Mouse (Mus musculus) limb, embryonic 10.5 days (tissue): ENCODE data around the gene Arhgap32. TPM values are rescaled to one million over a fixed set of nuclear protein-coding genes. Genes with fewer than 3 reads are reported as not detected.
A peak's percentile ranks its signal among the peaks of the same experiment; 100 is the strongest.

Source experiments
- DNase-seq: peaks from one replicate; pipeline ENCODE4 v3.0.0-alpha.2; 2017; ENCODE audit warnings: low spot score
- H3K27ac ChIP-seq: fragments of 300-500 bp; sonication (generic); 2 replicates; pipeline ENCODE4 v1.5.1; 2016; ENCODE audit warnings: mild to moderate bottlenecking
- H3K27me3 ChIP-seq: fragments of 300-500 bp; sonication (generic); 2 replicates; pipeline ENCODE4 v1.6.1; 2016; ENCODE audit warnings: low read depth, mild to moderate bottlenecking; ENCODE audit not compliant: poor library complexity, severe bottlenecking
- H3K36me3 ChIP-seq: fragments of 300-500 bp; sonication (generic); 2 replicates; pipeline ENCODE4 v1.6.1; 2016; ENCODE audit warnings: mild to moderate bottlenecking, moderate library complexity
- H3K4me1 ChIP-seq: fragments of 300-500 bp; sonication (generic); 2 replicates; pipeline ENCODE4 v1.6.1; 2016
- H3K4me3 ChIP-seq: fragments of 300-500 bp; sonication (generic); 2 replicates; pipeline ENCODE4 v1.5.1; 2016; ENCODE audit warnings: mild to moderate bottlenecking, moderate library complexity
- H3K9me3 ChIP-seq: fragments of 300-500 bp; sonication (generic); replicated peaks from 2 replicates; pipeline ENCODE4 v1.6.1; 2016; ENCODE audit warnings: mild to moderate bottlenecking
- WGBS: fragments of 180-500 bp; shearing (Covaris S2); methylation state at CpG from one replicate; pipeline ENCODE4 v1.1.7; 2016; 5-methylcytosine and 5-hydroxymethylcytosine counted together
- polyA plus RNA-seq: library from polyadenylated mRNA; unstranded; fragments of >200 nt; fragmentation: Nextera tagmentation; extraction: Ambion mirVana; gene quantifications from 2 replicates; pipeline ENCODE4 v1.2.1, GENCODE M21; 2016

Gene Arhgap32
- polyA plus RNA-seq, 1 experiment from 2014 or later: 4.2 TPM

GRCm38 (mm10) chr9:32257365-32257764 is 141.4 kb downstream of the Arhgap32 start:
- no peak overlapping the region for H3K27ac ChIP-seq
- no peaks in the 10 kb centered on the region for H3K27me3 ChIP-seq
- 95% methylated on average over 8 of the region's 8 CpGs for WGBS
- DNase-seq: no peak
- peaks cover 62% of the 10 kb centered on the region for H3K36me3 ChIP-seq
- H3K4me3 ChIP-seq: no peak overlapping the region
- no peaks in the 10 kb centered on the region for H3K9me3 ChIP-seq
- H3K4me1 ChIP-seq: no peaks in the 10 kb centered on the region; the same call in 1 of the 2 replicates

DNA sequence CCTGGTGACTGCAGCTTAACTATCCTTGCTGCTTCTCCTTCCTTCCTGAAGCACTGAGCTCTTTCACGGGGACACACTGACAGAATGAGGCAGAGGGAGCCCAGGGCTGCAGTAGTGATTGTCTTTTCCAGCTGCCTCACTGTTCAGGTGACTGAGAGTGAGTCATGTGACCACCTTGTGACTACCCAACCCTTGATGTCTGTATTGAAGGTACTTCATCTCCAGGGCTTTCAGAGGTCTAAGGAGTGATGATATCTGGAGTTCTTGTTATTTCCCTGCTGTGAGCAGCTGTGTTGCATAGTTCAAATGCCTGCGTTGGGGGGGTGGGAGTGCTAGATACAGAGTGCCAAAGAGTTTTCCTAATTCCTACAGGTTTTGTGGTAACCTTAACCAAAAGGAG is 141.9 kb downstream of the Arhgap32 start:
- Histone ChIP-seq H3K27me3 (no peaks in the 10 kb centered on the region), H3K4me1 (no peaks in the 10 kb centered on the region; the same call in 1 of the 2 replicates), H3K36me3 (peaks cover 60% of the 10 kb centered on the region), H3K4me3 (no peak overlapping the region), H3K27ac (no peak overlapping the region), H3K9me3 (no peaks in the 10 kb centered on the region)
- WGBS: 83% methylated on average over 2 of the region's 2 CpGs
- no peak for DNase-seq

DNA sequence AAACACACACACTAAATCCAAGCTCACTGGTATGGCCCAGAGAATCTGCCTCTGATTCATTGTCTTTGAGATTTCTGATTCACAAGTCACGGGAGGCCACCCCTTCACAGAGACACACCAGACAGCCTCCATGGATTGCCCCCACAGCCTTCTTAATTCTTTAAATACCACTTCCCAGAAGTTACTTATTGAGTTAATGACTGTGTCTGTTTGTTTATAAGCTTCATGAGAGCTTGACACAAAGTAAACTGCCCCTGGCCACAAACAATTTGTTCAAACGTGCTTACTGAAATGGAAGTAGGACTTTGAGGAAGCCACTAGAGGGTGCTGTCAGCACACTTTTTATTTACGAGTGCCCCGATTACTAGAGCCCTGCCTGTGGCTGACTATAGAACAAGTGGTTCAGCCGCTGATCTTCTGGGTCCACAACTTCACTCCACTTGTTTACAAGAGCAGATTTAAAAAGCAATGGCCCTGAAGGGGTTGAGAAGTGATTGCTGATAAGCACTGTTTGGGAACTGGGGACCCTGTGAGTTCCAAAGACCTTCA is 156.0 kb downstream of the Arhgap32 start:
- H3K4me3 ChIP-seq: no peak overlapping the region
- H3K9me3 ChIP-seq: no peaks in the 10 kb centered on the region
- no peaks in the 10 kb centered on the region for H3K36me3 ChIP-seq
- no peaks in the 10 kb centered on the region for H3K4me1 ChIP-seq
- H3K27me3 ChIP-seq: no peaks in the 10 kb centered on the region
- WGBS: 16% methylated on average over 5 of the region's 5 CpGs
- peak; percentile 72 for DNase-seq
- no peak overlapping the region for H3K27ac ChIP-seq

DNA sequence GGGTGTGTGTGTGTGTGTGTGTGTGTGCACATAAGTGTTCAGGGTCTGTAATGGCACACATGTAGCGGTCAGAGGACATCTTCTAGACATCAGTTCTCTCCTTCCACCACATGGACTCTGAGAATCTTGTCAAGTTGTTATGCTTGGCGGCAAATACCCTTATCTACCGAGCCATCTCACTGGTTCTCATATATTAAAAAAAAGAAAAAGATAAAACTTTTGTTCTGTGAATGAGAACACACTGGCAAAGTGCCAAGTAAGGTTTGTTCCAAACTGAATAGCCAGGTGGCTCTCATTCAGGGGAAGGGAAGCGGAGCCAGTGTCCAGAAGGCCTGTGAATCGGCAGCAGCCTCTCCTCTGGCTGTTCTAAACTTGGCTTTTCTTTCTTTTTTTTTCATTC is 162.1 kb downstream of the Arhgap32 start:
- H3K27me3 ChIP-seq: no peaks in the 10 kb centered on the region
- H3K27ac ChIP-seq: no peak overlapping the region
- 0 out of 2 replicates have a peak, but pooled peaks cover 5% of the 10 kb centered on the region for H3K4me1 ChIP-seq
- 96% methylated on average over 5 of the region's 5 CpGs for WGBS
- H3K4me3 ChIP-seq: no peak overlapping the region
- DNase-seq: no peak
- no peaks in the 10 kb centered on the region for H3K36me3 ChIP-seq
- H3K9me3 ChIP-seq: no peaks in the 10 kb centered on the region

GRCm38 (mm10) chr9:32279789-32280188 is 163.9 kb downstream of the Arhgap32 start:
- Histone ChIP-seq H3K36me3 (no peaks in the 10 kb centered on the region), H3K4me1 (0 out of 2 replicates have a peak, but pooled peaks cover 5% of the 10 kb centered on the region), H3K27me3 (no peaks in the 10 kb centered on the region), H3K4me3 (no peak overlapping the region), H3K9me3 (no peaks in the 10 kb centered on the region), H3K27ac (no peak overlapping the region)
- WGBS: 70% methylated on average over 3 of the region's 3 CpGs
- no peak for DNase-seq

DNA sequence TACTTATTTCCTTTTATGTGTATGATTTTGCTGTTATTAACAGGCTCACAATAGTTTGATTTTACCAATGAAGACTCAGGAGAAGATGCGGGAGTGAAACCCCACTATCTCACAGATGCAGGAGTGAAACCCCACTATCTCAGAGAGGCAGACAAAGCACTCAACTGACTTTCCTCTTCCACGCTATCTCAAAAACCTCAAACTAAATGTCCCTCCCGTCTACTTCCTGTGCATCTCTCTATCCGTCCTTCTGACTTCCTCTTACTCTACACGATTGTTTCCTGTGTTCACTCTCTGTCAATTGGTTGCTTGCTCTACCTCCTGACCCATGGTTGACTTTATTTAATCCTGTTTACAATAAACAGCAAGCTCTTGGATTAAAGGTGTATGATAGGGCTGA is 164.5 kb downstream of the Arhgap32 start:
- Histone ChIP-seq H3K4me1 (0 out of 2 replicates have a peak, but pooled peaks cover 5% of the 10 kb centered on the region), H3K9me3 (no peaks in the 10 kb centered on the region), H3K4me3 (no peak overlapping the region), H3K27me3 (no peaks in the 10 kb centered on the region), H3K36me3 (no peaks in the 10 kb centered on the region), H3K27ac (no peak overlapping the region)
- no peak for DNase-seq
- WGBS: 82% methylated on average over 5 of the region's 5 CpGs

DNA sequence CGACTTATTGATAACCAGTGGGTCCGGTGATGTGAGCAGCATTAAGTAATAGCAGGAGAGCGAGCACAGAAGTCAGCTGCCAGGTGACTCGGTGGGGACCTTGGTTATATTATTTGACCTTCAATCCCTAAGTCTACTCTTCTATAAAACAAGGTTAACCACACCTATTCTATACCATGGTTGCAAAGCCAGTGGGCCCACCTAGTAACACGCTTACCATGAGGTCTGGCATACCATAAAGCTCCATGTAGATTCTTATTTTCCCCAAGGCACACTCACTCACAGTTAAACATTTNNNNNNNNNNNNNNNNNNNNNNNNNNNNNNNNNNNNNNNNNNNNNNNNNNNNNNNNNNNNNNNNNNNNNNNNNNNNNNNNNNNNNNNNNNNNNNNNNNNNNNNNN is 167.7 kb downstream of the Arhgap32 start:
- 90% methylated on average over 5 of the region's 5 CpGs for WGBS
- Histone ChIP-seq H3K9me3 (no peaks in the 10 kb centered on the region), H3K27me3 (no peaks in the 10 kb centered on the region), H3K27ac (no peak overlapping the region), H3K4me3 (no peak overlapping the region), H3K4me1 (0 out of 2 replicates have a peak, but pooled peaks cover 5% of the 10 kb centered on the region), H3K36me3 (no peaks in the 10 kb centered on the region)
- no peak for DNase-seq

GRCm38 (mm10) chr9:32291618-32292017 is 175.7 kb downstream of the Arhgap32 start:
- Histone ChIP-seq H3K27me3 (no peaks in the 10 kb centered on the region), H3K36me3 (no peaks in the 10 kb centered on the region), H3K4me3 (no peak overlapping the region), H3K27ac (no peak overlapping the region), H3K9me3 (no peaks in the 10 kb centered on the region), H3K4me1 (peaks cover 6% of the 10 kb centered on the region)
- no peak for DNase-seq
- WGBS: 67% methylated on average over 7 of the region's 7 CpGs

DNA sequence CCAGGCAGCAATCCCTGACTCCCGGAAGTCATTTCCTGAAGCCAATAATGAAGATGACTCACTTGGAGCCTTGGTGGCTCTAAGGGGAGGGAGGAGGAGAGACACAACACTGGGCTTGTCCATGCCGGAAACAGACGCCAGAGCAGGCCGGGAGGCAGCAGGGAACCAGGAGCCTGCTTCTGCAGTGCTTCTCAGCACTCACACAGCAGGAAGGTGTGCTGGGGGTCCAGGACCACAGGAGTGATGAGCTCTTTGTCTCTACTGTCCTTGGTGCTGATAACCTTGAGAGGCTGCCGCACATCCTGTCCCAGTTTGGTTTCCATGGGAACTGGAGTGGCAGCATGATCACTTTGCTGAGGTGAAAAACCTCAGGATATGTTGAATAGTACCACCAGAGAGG is 176.8 kb downstream of the Arhgap32 start:
- Histone ChIP-seq H3K36me3 (no peaks in the 10 kb centered on the region), H3K9me3 (no peaks in the 10 kb centered on the region), H3K27ac (no peak overlapping the region), H3K4me1 (peaks cover 6% of the 10 kb centered on the region), H3K27me3 (no peaks in the 10 kb centered on the region), H3K4me3 (no peak overlapping the region)
- WGBS: 22% methylated on average over 5 of the region's 5 CpGs
- no peak for DNase-seq

- Histone ChIP-seq H3K27ac (no peak overlapping the region), H3K9me3 (no peaks in the 10 kb centered on the region), H3K4me1 (peaks cover 6% of the 10 kb centered on the region), H3K27me3 (no peaks in the 10 kb centered on the region), H3K4me3 (no peak overlapping the region), H3K36me3 (no peaks in the 10 kb centered on the region)
- whole genome bisulfite sequencing: 92% methylated on average over 9 of the region's 9 CpGs
- DNase-seq: no peak
These were observed 179.3 kb downstream of the Arhgap32 start for GRCm38 (mm10) chr9:32295061-32295800.

DNA sequence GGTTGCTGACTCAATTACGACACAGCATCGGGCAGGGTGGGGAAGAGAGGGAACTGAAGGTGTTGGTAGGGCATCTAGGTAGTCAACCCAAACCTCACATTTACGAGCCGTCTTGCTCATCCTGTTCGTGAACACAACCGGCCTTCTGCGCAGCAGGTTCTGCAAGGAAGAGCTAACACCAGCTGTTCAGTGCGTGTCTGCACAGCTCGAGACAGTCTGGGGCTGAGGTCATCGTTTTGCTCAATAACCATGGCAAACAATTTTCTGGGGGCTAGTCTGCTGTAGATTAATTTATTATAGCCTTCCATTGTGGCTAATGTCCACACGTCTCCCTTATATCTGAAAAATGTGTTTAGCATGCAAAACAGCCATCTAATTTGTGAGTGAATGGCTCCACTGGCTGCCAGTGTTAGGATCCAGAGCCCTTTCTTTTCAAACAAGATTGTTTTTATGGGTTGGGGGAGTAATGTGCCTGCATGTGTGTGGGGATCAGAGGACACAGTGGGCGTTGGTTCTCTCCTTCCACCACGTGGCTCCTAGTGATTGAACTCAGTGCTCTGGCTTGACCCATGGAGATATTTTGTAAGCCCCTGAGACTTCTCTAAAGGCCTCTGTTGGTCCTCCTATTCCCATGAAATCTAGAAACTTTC is 186.7 kb downstream of the Arhgap32 start:
- 84% methylated on average over 13 of the region's 13 CpGs for WGBS
- Histone ChIP-seq H3K4me1 (no peaks in the 10 kb centered on the region), H3K4me3 (no peak overlapping the region), H3K9me3 (no peaks in the 10 kb centered on the region), H3K36me3 (no peaks in the 10 kb centered on the region), H3K27me3 (no peaks in the 10 kb centered on the region), H3K27ac (no peak overlapping the region)
- DNase-seq: no peak

GRCm38 (mm10) chr9:32311786-32312185 is 195.8 kb downstream of the Arhgap32 start:
- H3K4me3 ChIP-seq: no peak overlapping the region
- DNase-seq: no peak
- no peaks in the 10 kb centered on the region for H3K36me3 ChIP-seq
- H3K4me1 ChIP-seq: no peaks in the 10 kb centered on the region
- H3K9me3 ChIP-seq: no peaks in the 10 kb centered on the region
- no peak overlapping the region for H3K27ac ChIP-seq
- 66% methylated on average over 14 of the region's 14 CpGs for WGBS
- H3K27me3 ChIP-seq: no peaks in the 10 kb centered on the region

GRCm38 (mm10) chr9:32312208-32312607 is 196.3 kb downstream of the Arhgap32 start:
- no peaks in the 10 kb centered on the region for H3K9me3 ChIP-seq
- H3K27ac ChIP-seq: no peak overlapping the region
- no peak for DNase-seq
- H3K4me3 ChIP-seq: no peak overlapping the region
- no peaks in the 10 kb centered on the region for H3K36me3 ChIP-seq
- H3K27me3 ChIP-seq: no peaks in the 10 kb centered on the region
- no peaks in the 10 kb centered on the region for H3K4me1 ChIP-seq
- 85% methylated on average over 4 of the region's 4 CpGs for WGBS
